16 mouse cellular contexts compared by ENCODE assay signal in the genomic region with DNA sequence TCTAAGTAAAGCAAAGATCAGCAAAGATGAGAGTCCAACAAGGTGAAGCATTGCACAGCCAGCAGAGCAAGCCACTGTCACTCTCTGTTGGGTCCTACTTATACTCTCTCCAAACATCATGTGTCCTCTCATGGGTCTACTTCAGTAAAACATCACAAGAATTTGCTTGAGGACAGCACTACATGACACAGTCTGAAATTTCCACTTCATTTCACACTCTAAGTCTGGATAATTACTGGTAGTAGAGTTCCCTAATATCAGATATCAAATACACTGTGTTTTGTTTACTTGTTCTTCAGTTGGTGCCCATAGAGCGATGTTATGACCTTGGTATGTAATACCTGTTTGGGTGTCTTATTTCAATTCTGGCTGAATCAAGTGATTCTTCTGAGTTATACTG.
"Had no signal": no experiment of that assay in that cellular context is flagged by ENCODE, and none has a peak within 500 bp of the region (broad histone marks: within the 10 kb centered on the region; RNA-seq: fewer than 3 reads in every experiment).

No protein-coding gene starts in this region.

- H3K9ac ChIP-seq: neural tube, embryonic 13.5 days; neural tube, embryonic 15.5 days; stomach, embryonic 15.5 days had no signal

- H3K36me3 ChIP-seq: neural tube, embryonic 13.5 days; neural tube, embryonic 15.5 days; stomach, embryonic 15.5 days had no signal

- H3K27me3 ChIP-seq: neural tube, embryonic 13.5 days; neural tube, embryonic 15.5 days; stomach, embryonic 15.5 days had no signal

- DNase-seq: retina, postnatal 1 day; right cerebral cortex, adult 18-20 months; right cerebral cortex, postnatal 14 days; right cerebral cortex, postnatal 25 days; right cerebral cortex, postnatal 4 days; spleen, adult 18-20 months; thymus, adult 18-20 months; thymus, adult 2 months; thymus, postnatal 14 days; thymus, postnatal 25 days; thymus, postnatal 36 days; thymus, postnatal 4 days had no signal

- H3K4me1 ChIP-seq: neural tube, embryonic 13.5 days; neural tube, embryonic 15.5 days; stomach, embryonic 15.5 days had no signal

- H3K27ac ChIP-seq: neural tube, embryonic 13.5 days; neural tube, embryonic 15.5 days; stomach, embryonic 15.5 days; stomach, postnatal 0 days had no signal

- H3K9me3 ChIP-seq: neural tube, embryonic 13.5 days; neural tube, embryonic 15.5 days; stomach, embryonic 15.5 days had no signal

- H3K4me2 ChIP-seq: neural tube, embryonic 13.5 days; neural tube, embryonic 15.5 days; stomach, embryonic 15.5 days had no signal

- H3K4me3 ChIP-seq: neural tube, embryonic 13.5 days; neural tube, embryonic 15.5 days; stomach, embryonic 15.5 days had no signal
